Mouse (Mus musculus) C2C12 (cell line): ENCODE measurements around the gene Gpbp1.

Source experiments
- CEBPB ChIP-seq: IDR thresholded peaks from one replicate; pipeline ENCODE4 v1.6.1; 2011; ENCODE audit warnings: low read depth, mild to moderate bottlenecking, control low read depth, moderate library complexity
- CTCF ChIP-seq: IDR thresholded peaks from one replicate; pipeline ENCODE4 v1.5.1; 2011; ENCODE audit not compliant: control insufficient read depth, insufficient read depth, insufficient read length
- FOSL1 ChIP-seq: IDR thresholded peaks from one replicate; pipeline ENCODE4 v1.8.0; 2011; ENCODE audit warnings: mild to moderate bottlenecking, low read length; ENCODE audit not compliant: poor library complexity, insufficient read depth, severe bottlenecking
- MAX ChIP-seq: IDR thresholded peaks from one replicate; pipeline ENCODE4 v1.6.1; 2011; ENCODE audit warnings: mild to moderate bottlenecking, control low read depth
- USF1 ChIP-seq: IDR thresholded peaks from one replicate; pipeline ENCODE4 v1.6.1; 2011; ENCODE audit warnings: low read depth, mild to moderate bottlenecking, control low read depth, moderate library complexity

- TF ChIP-seq USF1, result no peak
- TF ChIP-seq CEBPB, result no peak
- TF ChIP-seq CTCF, result no peak
- no peak for TF ChIP-seq MAX
- no peak for TF ChIP-seq FOSL1
Observed at GRCm38 (mm10) chr13:111418087-111418486, 71.8 kb downstream of the Gpbp1 start.
